Mouse (Mus musculus): Measurements from ENCODE around the gene Tmem82. TPM values are rescaled to one million over a fixed set of nuclear protein-coding genes. Genes with fewer than 3 reads are reported as not detected.
"Not testable (repeated sequence)": the region's sequence is repeated elsewhere in the genome, so short reads cannot be mapped to it uniquely, and the experiment has no call there.

Tmem82 gene
- total RNA-seq, 2 experiments from 2014 or later: 0.66 to 1.8 TPM

GRCm38 (mm10) chr4:141595605-141596268, 22.7 kb downstream of the Tmem82 start:
- no peak for DNase-seq
- intact Hi-C loops (cut with DNase I; ENCODE audit: low total_unique reads): no loop called here

- intact Hi-C loops (cut with DNase I; ENCODE audit: low total_unique reads): no loop called here
- no peak for DNase-seq
Observed at GRCm38 (mm10) chr4:141595138-141595537, 23.3 kb downstream of the Tmem82 start.

GRCm38 (mm10) chr4:141591547-141591946, 26.9 kb downstream of the Tmem82 start:
- DNase-seq: no peak
- intact Hi-C loops (cut with DNase I; ENCODE audit: low total_unique reads): no loop called here

GRCm38 (mm10) chr4:141583919-141584318, 34.5 kb downstream of the Tmem82 start:
- DNase-seq: no peak
- intact Hi-C loops (cut with DNase I; ENCODE audit: low total_unique reads): no loop called here

- intact Hi-C loops (cut with DNase I; ENCODE audit: low total_unique reads): no loop called here
- no peak for DNase-seq
Observed at GRCm38 (mm10) chr4:141581051-141581450, 37.4 kb downstream of the Tmem82 start.

- DNase-seq: no peak
- intact Hi-C loops (cut with DNase I; ENCODE audit: low total_unique reads): loop anchor here (5.0 kb wide), 1 partner anchor 192 kb away; no protein-coding TSS in a partner anchor
Observed at GRCm38 (mm10) chr4:141578833-141579232, 39.6 kb downstream of the Tmem82 start.

- DNase-seq: no peak
- intact Hi-C loops (cut with DNase I; ENCODE audit: low total_unique reads): loop anchor here (5.0 kb wide), 1 partner anchor 190 kb away; no protein-coding TSS in a partner anchor
Observed at GRCm38 (mm10) chr4:141576877-141577276, 41.6 kb downstream of the Tmem82 start.

GRCm38 (mm10) chr4:141576404-141576803, 42.0 kb downstream of the Tmem82 start:
- intact Hi-C loops (cut with DNase I; ENCODE audit: low total_unique reads): loop anchor here (5.0 kb wide), 1 partner anchor 189 kb away; no protein-coding TSS in a partner anchor

GRCm38 (mm10) chr4:141574789-141575702, 43.4 kb downstream of the Tmem82 start:
- peak; percentile 85 for DNase-seq
- intact Hi-C loops (cut with DNase I; ENCODE audit: low total_unique reads): loop anchor here (2.0 to 5.0 kb wide), 2 partner anchors 170 to 188 kb away; no protein-coding TSS in a partner anchor

More at GRCm38 (mm10) chr4:141576404-141576803, 42.0 kb downstream of the Tmem82 start:
- DNase-seq: no peak

- peak; percentile 47 for DNase-seq
- intact Hi-C loops (cut with DNase I; ENCODE audit: low total_unique reads): no loop called here
Observed at GRCm38 (mm10) chr4:141573359-141573966, 45.0 kb downstream of the Tmem82 start.

- no peak for DNase-seq
- intact Hi-C loops (cut with DNase I; ENCODE audit: low total_unique reads): no loop called here
Observed at GRCm38 (mm10) chr4:141572668-141573358, 45.6 kb downstream of the Tmem82 start.

GRCm38 (mm10) chr4:141571934-141572333, 46.5 kb downstream of the Tmem82 start:
- no peak for DNase-seq
- intact Hi-C loops (cut with DNase I; ENCODE audit: low total_unique reads): no loop called here

GRCm38 (mm10) chr4:141571337-141571739, 47.1 kb downstream of the Tmem82 start:
- intact Hi-C loops (cut with DNase I; ENCODE audit: low total_unique reads): no loop called here
- no peak for DNase-seq

- intact Hi-C loops (cut with DNase I; ENCODE audit: low total_unique reads): no loop called here
- no peak for DNase-seq
Observed at GRCm38 (mm10) chr4:141570821-141571220, 47.6 kb downstream of the Tmem82 start.

- intact Hi-C loops (cut with DNase I; ENCODE audit: low total_unique reads): no loop called here
- no peak for DNase-seq
Observed at GRCm38 (mm10) chr4:141570004-141570403, 48.4 kb downstream of the Tmem82 start.

GRCm38 (mm10) chr4:141568966-141569365, 49.5 kb downstream of the Tmem82 start:
- no peak for DNase-seq

GRCm38 (mm10) chr4:141567174-141567573, 51.3 kb downstream of the Tmem82 start:
- DNase-seq; intact Hi-C loops (cut with DNase I; ENCODE audit: low total_unique reads): not testable (repeated sequence)

More at GRCm38 (mm10) chr4:141568966-141569365, 49.5 kb downstream of the Tmem82 start:
- intact Hi-C loops (cut with DNase I; ENCODE audit: low total_unique reads): no loop called here

- intact Hi-C loops (cut with DNase I; ENCODE audit: low total_unique reads): no loop called here
- no peak for DNase-seq
Observed at GRCm38 (mm10) chr4:141566187-141566586, 52.2 kb downstream of the Tmem82 start.

GRCm38 (mm10) chr4:141565325-141565724, 53.1 kb downstream of the Tmem82 start:
- intact Hi-C loops (cut with DNase I; ENCODE audit: low total_unique reads): no loop called here
- DNase-seq: no peak
